Mouse (Mus musculus) lung, embryonic 14.5 days (tissue): ENCODE results near the gene Rbak. TPM values are rescaled to one million over a fixed set of nuclear protein-coding genes. Genes with fewer than 3 reads are reported as not detected.

Experiments
- ATAC-seq: fragments of 200-750 bp; cut with Nextera tagmentation; 2 replicates; pipeline ENCODE4 v1.8.0; 2017; ENCODE audit warnings: mild to moderate bottlenecking, moderate TSS enrichment, moderate library complexity; ENCODE audit not compliant: insufficient read depth
- DNase-seq: peaks from one replicate; pipeline ENCODE4 v3.0.0-alpha.2; 2015
- H3K27ac ChIP-seq: fragments of 300-500 bp; sonication (generic); 2 replicates; pipeline ENCODE4 v1.5.1; 2014; ENCODE audit warnings: low read depth, mild to moderate bottlenecking, moderate library complexity
- H3K27me3 ChIP-seq: fragments of 300-500 bp; sonication (generic); 2 replicates; pipeline ENCODE4 v1.6.1; 2014; ENCODE audit warnings: low read length, control low read depth; ENCODE audit not compliant: insufficient read depth
- H3K36me3 ChIP-seq: fragments of 300-500 bp; sonication (generic); 2 replicates; pipeline ENCODE4 v1.6.1; 2014; ENCODE audit warnings: control low read depth; ENCODE audit not compliant: insufficient read depth
- H3K4me1 ChIP-seq: fragments of 300-500 bp; sonication (generic); 2 replicates; pipeline ENCODE4 v1.6.1; 2014; ENCODE audit warnings: antibody characterized with exemption, control low read depth; ENCODE audit not compliant: insufficient read depth
- H3K4me2 ChIP-seq: fragments of 300-500 bp; sonication (generic); 2 replicates; pipeline ENCODE4 v1.6.1; 2014; ENCODE audit warnings: mild to moderate bottlenecking
- H3K4me3 ChIP-seq: fragments of 300-500 bp; sonication (generic); 2 replicates; pipeline ENCODE4 v1.5.1; 2014; ENCODE audit warnings: low read depth, low read length
- H3K9ac ChIP-seq: fragments of 300-500 bp; sonication (generic); 2 replicates; pipeline ENCODE4 v1.6.1; 2014
- H3K9me3 ChIP-seq: fragments of 300-500 bp; sonication (generic); 2 replicates; pipeline ENCODE4 v1.6.1; 2016; ENCODE audit warnings: low read depth, low read length, control low read depth
- CTCF ChIP-seq: IDR thresholded peaks from 2 replicates; pipeline ENCODE4 v1.5.1; 2016; ENCODE audit warnings: antibody characterized with exemption, low read depth
- WGBS: fragments of 180-500 bp; shearing (Covaris S2); extraction: QIAGEN DNeasy Blood & Tissue Kit; methylation state at CpG from one replicate; pipeline ENCODE4 v1.1.7; 2014; 5-methylcytosine and 5-hydroxymethylcytosine counted together
- polyA plus RNA-seq: library from polyadenylated mRNA; unstranded; fragments of >200 nt; fragmentation: Nextera tagmentation; extraction: Ambion mirVana; gene quantifications from 2 replicates; pipeline ENCODE4 v1.2.1, GENCODE M21; 2014

Rbak gene
- 12.2 and 15.5 TPM in 2 replicates for polyA plus RNA-seq

DNA sequence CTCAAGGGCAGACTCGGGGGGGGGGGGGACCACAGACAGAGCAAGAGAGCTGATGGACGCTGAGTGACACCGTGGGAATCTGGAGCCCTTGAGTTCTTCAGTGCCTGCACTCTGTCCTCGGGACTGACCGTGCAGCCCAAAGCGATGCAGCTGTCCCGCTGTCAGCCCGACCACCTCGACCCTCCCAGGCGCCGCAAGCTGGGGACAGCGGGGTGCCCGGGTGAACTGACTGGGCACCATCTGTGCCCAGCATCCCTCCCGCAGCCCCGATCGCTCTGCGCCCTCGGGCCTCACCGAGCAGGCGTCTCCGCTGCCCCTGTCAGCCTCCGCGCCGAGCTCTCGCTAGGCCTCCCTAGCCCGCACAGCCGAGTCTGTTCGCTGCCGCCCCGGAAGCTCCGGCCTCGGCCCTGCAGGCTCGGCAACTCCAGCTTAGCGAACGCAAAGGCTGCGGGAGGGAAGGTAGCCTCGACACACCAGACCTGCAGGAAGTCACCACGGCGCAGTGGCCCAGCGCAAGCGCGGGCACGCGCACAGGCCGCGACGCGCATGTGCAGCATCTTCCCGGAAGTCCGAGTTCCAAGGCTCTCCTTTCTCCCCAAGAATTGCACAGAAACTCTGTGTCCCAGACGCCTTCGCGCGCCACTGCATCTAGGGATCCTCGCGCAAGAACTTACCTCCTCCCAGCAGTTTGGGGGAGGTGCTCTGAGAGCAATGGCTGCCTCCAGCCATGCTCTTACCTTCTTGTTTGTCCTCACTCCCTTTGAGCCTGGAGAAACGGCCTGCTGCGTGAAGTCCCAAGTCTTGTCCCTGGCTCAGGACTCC lies at the start of gene Rbak, which contains the start of gene Spdye4b:
Gene Rbak (minus strand): TSS at position 521 of the 822 bp plus-strand sequence.
Gene Spdye4b (plus strand): TSS at position 763 of the 822 bp plus-strand sequence.
- Histone ChIP-seq H3K27ac (peak within 1 kb of the TSS; percentile 79; the same call in 1 of the 2 replicates), H3K9me3 (peaks cover 3% of the 10 kb centered on the region; the same call in 1 of the 2 replicates), H3K9ac (peak within 1 kb of the TSS; percentile 87), H3K4me2 (peak within 1 kb of the TSS; percentile 86), H3K36me3 (peaks cover 26% of the 10 kb centered on the region), H3K4me3 (peak within 1 kb of the TSS; percentile 85), H3K27me3 (no peaks in the 10 kb centered on the region), H3K4me1 (peaks cover 7% of the 10 kb centered on the region)
- peak; percentile 18; the same call in 1 of the 2 replicates for TF ChIP-seq CTCF
- peak; percentile 98 for DNase-seq
- ATAC-seq = peak; percentile 98
- WGBS = under 1% methylated on average over 58 of the region's 58 CpGs

DNA sequence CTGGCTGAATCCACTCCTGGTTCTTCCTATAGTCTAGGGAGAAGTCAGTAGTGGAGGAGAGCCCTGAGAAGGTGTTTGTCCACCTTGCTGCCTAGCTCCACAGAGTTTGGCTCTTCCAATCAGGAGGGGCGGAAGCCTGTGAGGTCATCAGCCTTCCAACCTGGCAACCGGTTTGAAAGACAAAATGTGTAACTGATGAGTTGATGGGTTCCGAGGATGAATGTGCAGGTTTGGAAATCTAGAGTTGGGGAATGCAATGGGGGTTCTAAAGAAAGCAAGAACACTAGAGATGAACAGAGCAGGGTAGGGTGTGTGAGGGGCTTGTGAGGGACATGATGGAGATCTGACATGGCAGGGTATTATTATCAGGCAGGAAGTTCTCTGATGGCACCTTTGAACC lies 46.2 kb upstream of the Rbak start, which contains the start of gene Spdye4a:
Gene Spdye4a (minus strand): TSS at position 101 of the 400 bp plus-strand sequence.
- no peak within 1 kb of the TSS for H3K4me2 ChIP-seq
- no peak within 1 kb of the TSS for H3K4me3 ChIP-seq
- no peak for ATAC-seq
- WGBS = 77% methylated on average over 3 of the region's 3 CpGs
- no peak within 1 kb of the TSS for H3K9ac ChIP-seq
- TF ChIP-seq CTCF = no peak
- H3K27ac ChIP-seq = no peak within 1 kb of the TSS
- H3K9me3 ChIP-seq = no peaks in the 10 kb centered on the region
- no peaks in the 10 kb centered on the region for H3K27me3 ChIP-seq
- H3K4me1 ChIP-seq = no peaks in the 10 kb centered on the region
- no peaks in the 10 kb centered on the region for H3K36me3 ChIP-seq
- no peak for DNase-seq

DNA sequence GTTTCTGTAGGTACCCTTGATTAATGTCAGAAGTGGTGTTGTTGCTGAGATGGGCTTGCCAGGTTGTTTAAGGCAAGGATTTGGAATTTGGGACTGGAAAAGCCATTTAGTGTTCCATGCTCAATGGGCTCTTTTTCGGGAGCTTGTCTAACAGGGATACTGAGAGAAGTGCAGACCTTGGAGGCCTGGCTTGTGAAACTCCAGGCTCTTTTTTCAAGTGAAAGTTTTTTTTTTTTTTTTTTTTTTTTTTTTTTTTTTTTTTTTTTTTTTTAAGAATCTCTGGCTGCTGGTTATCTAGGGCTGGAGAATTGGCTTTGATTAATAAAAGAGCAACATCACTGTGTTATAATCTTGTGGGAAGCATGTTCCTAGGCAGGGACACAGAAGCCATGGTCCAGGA lies 41.7 kb upstream of the Rbak start:
- no peak overlapping the region for H3K27ac ChIP-seq
- TF ChIP-seq CTCF = no peak
- ATAC-seq (no peak), DNase-seq (no peak)
- H3K4me2 ChIP-seq = no peak overlapping the region
- no peaks in the 10 kb centered on the region for H3K4me1 ChIP-seq
- H3K9me3 ChIP-seq = no peaks in the 10 kb centered on the region
- H3K27me3 ChIP-seq = no peaks in the 10 kb centered on the region
- WGBS = 87% methylated on average over 1 of the region's 1 CpGs
- no peak overlapping the region for H3K4me3 ChIP-seq
- no peak overlapping the region for H3K9ac ChIP-seq
- H3K36me3 ChIP-seq = no peaks in the 10 kb centered on the region

DNA sequence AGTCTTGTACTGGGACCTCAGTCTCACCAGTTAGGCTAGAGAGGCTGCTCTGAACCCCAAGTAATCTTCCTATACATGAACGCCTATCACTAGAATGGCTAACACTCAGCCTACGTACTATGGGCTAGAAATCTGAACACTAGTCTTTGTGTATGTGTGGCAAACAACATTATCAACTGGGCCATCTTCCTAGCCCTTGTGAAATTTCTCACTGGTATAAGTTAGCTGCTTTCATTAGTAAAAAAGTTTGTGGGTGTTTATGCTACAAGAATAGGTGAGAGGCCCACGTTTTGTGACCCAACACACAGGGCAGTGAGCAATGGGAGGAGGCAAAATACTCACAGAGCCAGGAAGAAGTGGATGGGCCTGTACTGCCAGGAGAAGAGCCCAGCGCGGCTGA lies 40.4 kb upstream of the Rbak start:
- H3K4me2 ChIP-seq = no peak overlapping the region
- H3K4me3 ChIP-seq = no peak overlapping the region
- H3K36me3 ChIP-seq = no peaks in the 10 kb centered on the region
- no peaks in the 10 kb centered on the region for H3K4me1 ChIP-seq
- WGBS = 70% methylated on average over 5 of the region's 5 CpGs
- H3K9ac ChIP-seq = no peak overlapping the region
- no peaks in the 10 kb centered on the region for H3K27me3 ChIP-seq
- ATAC-seq = no peak
- H3K9me3 ChIP-seq = no peaks in the 10 kb centered on the region
- no peak for TF ChIP-seq CTCF
- no peak overlapping the region for H3K27ac ChIP-seq
- no peak for DNase-seq

DNA sequence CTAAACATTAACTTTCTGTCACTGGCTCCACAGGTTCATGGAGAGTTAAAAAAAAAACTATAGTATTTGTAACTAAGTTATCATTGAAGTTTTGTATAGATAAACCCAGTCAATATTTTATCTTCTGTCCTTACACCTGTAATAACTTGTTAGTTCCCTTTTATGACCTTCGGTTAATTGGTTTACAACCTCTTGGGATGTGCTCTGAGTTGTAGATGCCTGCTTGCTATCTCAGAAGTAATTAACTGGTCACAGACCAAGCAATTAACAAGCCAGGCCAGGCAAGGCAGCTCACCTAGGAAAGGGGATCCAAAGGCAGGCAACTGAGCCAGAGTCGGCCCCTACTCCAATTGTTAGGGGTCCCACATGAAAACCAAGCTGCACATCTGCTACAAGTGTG lies 33.3 kb upstream of the Rbak start:
- no peak overlapping the region for H3K27ac ChIP-seq
- TF ChIP-seq CTCF = no peak
- 75% methylated on average over 2 of the region's 2 CpGs for WGBS
- no peak overlapping the region for H3K9ac ChIP-seq
- H3K36me3 ChIP-seq = no peaks in the 10 kb centered on the region
- H3K4me2 ChIP-seq = no peak overlapping the region
- ATAC-seq (no peak), DNase-seq (no peak)
- no peaks in the 10 kb centered on the region for H3K27me3 ChIP-seq
- H3K9me3 ChIP-seq = 0 out of 2 replicates have a peak, but pooled peaks cover under 1% of the 10 kb centered on the region
- H3K4me1 ChIP-seq = no peaks in the 10 kb centered on the region
- no peak overlapping the region for H3K4me3 ChIP-seq

DNA sequence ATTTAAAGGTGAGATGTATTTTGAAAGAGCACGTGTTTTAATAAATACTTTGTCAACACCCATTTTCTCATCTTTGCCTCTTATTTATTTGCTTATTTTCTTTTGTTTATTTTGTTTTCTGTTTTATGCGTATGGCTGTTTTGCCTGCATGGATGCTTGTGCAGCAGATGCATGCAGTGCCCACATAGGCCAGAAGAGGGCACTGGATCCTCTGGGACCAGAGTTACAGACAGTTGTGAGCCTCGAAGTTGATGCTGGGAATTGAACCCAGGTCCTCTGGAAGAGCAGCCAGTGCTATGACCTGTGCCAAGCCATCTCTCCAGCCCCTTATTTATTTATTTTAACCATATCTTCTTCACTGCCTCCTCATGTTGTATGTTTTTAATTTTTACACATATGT lies 24.4 kb upstream of the Rbak start:
- Histone ChIP-seq H3K36me3 (no peaks in the 10 kb centered on the region), H3K27me3 (no peaks in the 10 kb centered on the region), H3K4me1 (no peaks in the 10 kb centered on the region), H3K9me3 (0 out of 2 replicates have a peak, but pooled peaks cover 5% of the 10 kb centered on the region), H3K4me2 (no peak overlapping the region), H3K9ac (no peak overlapping the region), H3K27ac (no peak overlapping the region), H3K4me3 (no peak overlapping the region)
- peak; percentile 6 for DNase-seq
- 65% methylated on average over 3 of the region's 3 CpGs for WGBS
- no peak for ATAC-seq
- TF ChIP-seq CTCF = peak; percentile 38

DNA sequence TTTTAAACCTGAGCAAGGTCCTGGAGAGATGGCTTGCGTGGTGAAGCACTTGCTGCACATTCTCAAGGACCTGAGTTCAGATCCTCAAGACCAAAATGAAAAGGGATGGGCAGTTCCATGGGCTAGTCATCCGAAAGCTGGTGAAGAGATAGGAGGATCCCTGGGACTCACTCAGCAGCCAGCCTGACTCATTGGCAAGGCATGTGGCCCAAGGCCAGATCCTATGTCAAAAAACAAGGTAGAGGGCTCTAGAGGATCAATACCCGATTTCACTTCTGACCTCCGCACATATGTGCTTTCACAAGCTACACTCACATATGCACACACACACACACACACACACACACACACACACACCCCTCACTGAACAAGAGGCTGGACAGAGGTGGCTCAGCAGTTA lies 15.9 kb upstream of the Rbak start:
- no peak overlapping the region for H3K4me2 ChIP-seq
- H3K4me3 ChIP-seq = no peak overlapping the region
- no peak overlapping the region for H3K27ac ChIP-seq

More for the DNA sequence above, 15.9 kb upstream of the Rbak start:
- no peaks in the 10 kb centered on the region for H3K4me1 ChIP-seq
- H3K27me3 ChIP-seq = no peaks in the 10 kb centered on the region
- no peaks in the 10 kb centered on the region for H3K9me3 ChIP-seq
- 70% methylated on average over 4 of the region's 4 CpGs for WGBS
- no peak overlapping the region for H3K9ac ChIP-seq
- TF ChIP-seq CTCF = no peak
- no peak for DNase-seq
- no peak for ATAC-seq
- H3K36me3 ChIP-seq = no peaks in the 10 kb centered on the region
